Mouse (Mus musculus): ENCODE measurements around the gene Banp. TPM values are rescaled to one million over a fixed set of nuclear protein-coding genes. Genes with fewer than 3 reads are reported as not detected.

Banp gene
- polyA plus RNA-seq, 2 experiments, result 33.2 to 97.7 TPM

- no peak for ATAC-seq (ENCODE audit: low FRiP score, low read depth)
- WGBS, result 24% methylated on average over 23 of the region's 23 CpGs
Observed at GRCm38 (mm10) chr8:122076183-122076842, 126.8 kb downstream of the Banp start.

GRCm38 (mm10) chr8:122078321-122078720 lies 128.8 kb downstream of the Banp start:
- H3K36me3 ChIP-seq (ENCODE audit: control insufficient read depth, insufficient read depth, low read length), result no peaks in the 10 kb centered on the region
- no peak overlapping the region for H3K27ac ChIP-seq (replicated peaks; ENCODE audit: low read depth, low read length)
- ATAC-seq (ENCODE audit: low FRiP score, low read depth) (no peak), DNase-seq (ENCODE audit: low spot score) (no peak)
- no peak overlapping the region for H3K4me3 ChIP-seq (replicated peaks; ENCODE audit: low read length)
- no peaks in the 10 kb centered on the region for H3K9me3 ChIP-seq (ENCODE audit: control insufficient read depth, low read length)
- peaks cover 16% of the 10 kb centered on the region for H3K4me1 ChIP-seq (ENCODE audit: control insufficient read depth, insufficient read depth, low read length)
- 78% methylated on average over 12 of the region's 12 CpGs for WGBS
- 0 out of 2 replicates have a peak, but pooled peaks cover 7% of the 10 kb centered on the region for H3K27me3 ChIP-seq (ENCODE audit: control insufficient read depth, insufficient read depth, low read length)
- H3K9ac ChIP-seq (ENCODE audit: low read depth, low read length, severe bottlenecking), result no peak overlapping the region
- H3K4me2 ChIP-seq (replicated peaks; ENCODE audit: low read depth, low read length, severe bottlenecking), result no peak overlapping the region
- TF ChIP-seq POLR2A (IDR thresholded peaks at IDR 0.05; ENCODE audit: borderline replicate concordance, extremely low read depth, insufficient read depth, insufficient read length), result no peak

More at GRCm38 (mm10) chr8:122076183-122076842, 126.8 kb downstream of the Banp start:
- DNase-seq (ENCODE audit: low spot score), result no peak
- Histone ChIP-seq H3K9ac (ENCODE audit: low read depth, low read length, severe bottlenecking) (no peak overlapping the region), H3K4me2 (replicated peaks; ENCODE audit: low read depth, low read length, severe bottlenecking) (no peak overlapping the region), H3K36me3 (ENCODE audit: control insufficient read depth, insufficient read depth, low read length) (no peaks in the 10 kb centered on the region), H3K4me1 (ENCODE audit: control insufficient read depth, insufficient read depth, low read length) (peaks cover 16% of the 10 kb centered on the region), H3K4me3 (replicated peaks; ENCODE audit: low read length) (no peak overlapping the region), H3K27ac (replicated peaks; ENCODE audit: low read depth, low read length) (no peak overlapping the region), H3K27me3 (ENCODE audit: control insufficient read depth, insufficient read depth, low read length) (0 out of 2 replicates have a peak, but pooled peaks cover 7% of the 10 kb centered on the region), H3K9me3 (ENCODE audit: control insufficient read depth, low read length) (no peaks in the 10 kb centered on the region)
- no peak for TF ChIP-seq POLR2A (IDR thresholded peaks at IDR 0.05; ENCODE audit: borderline replicate concordance, extremely low read depth, insufficient read depth, insufficient read length)

Small RNA genes lying within 50 kb of the gene (microRNA-seq; reads per million reads assigned to microRNA genes)
- gene Mir7237, result not detected

Other genes with a start within 250 kb of the Banp start
- gene Jph3, start 220.1 kb upstream of the Banp start, polyA plus RNA-seq (2012; rRNA removed), result 0.25 and 0.36 TPM in 2 replicates
- gene Jph3, start 220.1 kb upstream of the Banp start, polyA plus RNA-seq (2014; fragmentation: Nextera tagmentation; extraction: Ambion mirVana), result 0.19 and 0.77 TPM in 2 replicates
- gene Klhdc4, start 120.2 kb upstream of the Banp start, polyA plus RNA-seq (2012; rRNA removed), result 27.2 and 37.2 TPM in 2 replicates
- gene Klhdc4, start 120.2 kb upstream of the Banp start, polyA plus RNA-seq (2014; fragmentation: Nextera tagmentation; extraction: Ambion mirVana), result 32.0 and 33.9 TPM in 2 replicates
- 34.6 and 43.9 TPM in 2 replicates for gene Slc7a5, start 42.1 kb upstream of the Banp start, polyA plus RNA-seq (2012; rRNA removed)
- 27.1 and 27.8 TPM in 2 replicates for gene Slc7a5, start 42.1 kb upstream of the Banp start, polyA plus RNA-seq (2014; fragmentation: Nextera tagmentation; extraction: Ambion mirVana)
- gene Car5a, start 4.8 kb upstream of the Banp start, polyA plus RNA-seq (2012; rRNA removed), result not detected in 2 replicates
- gene Car5a, start 4.8 kb upstream of the Banp start, polyA plus RNA-seq (2014; fragmentation: Nextera tagmentation; extraction: Ambion mirVana), result 0.26 TPM in 1 of 2 replicates, not detected in the other